Mouse (Mus musculus) heart, adult 2 months (tissue): Measurements from ENCODE around the gene Rmi2. TPM values are rescaled to one million over a fixed set of nuclear protein-coding genes. Genes with fewer than 3 reads are reported as not detected.
"Not testable (repeated sequence)": the region's sequence is repeated elsewhere in the genome, so short reads cannot be mapped to it uniquely, and the experiment has no call there.

ENCODE experiments used
- DNase-seq, 2 experiments: peaks; one replicate each; pipeline ENCODE4 v3.0.0; 2021
- H3K27ac ChIP-seq: fragments of 200-600 bp; 2 replicates; pipeline ENCODE4 v1.8.1; 2022
- H3K27me3 ChIP-seq: fragments of 200-500 bp; 2 replicates; pipeline ENCODE4 v1.6.1; 2012; ENCODE audit warnings: mild to moderate bottlenecking, low read length, inconsistent platforms, mixed read lengths; ENCODE audit not compliant: control insufficient read depth, insufficient read depth
- H3K36me3 ChIP-seq: fragments of 200-500 bp; 2 replicates; pipeline ENCODE4 v1.6.1; 2012; ENCODE audit warnings: low read length, inconsistent platforms; ENCODE audit not compliant: control insufficient read depth, insufficient read depth
- H3K4me1 ChIP-seq: fragments of 200-500 bp; 2 replicates; pipeline ENCODE4 v1.6.1; 2011; ENCODE audit warnings: low read length; ENCODE audit not compliant: control insufficient read depth, insufficient read depth
- H3K4me3 ChIP-seq: fragments of 200-600 bp; 2 replicates; pipeline ENCODE4 v1.8.1; 2022
- H3K79me2 ChIP-seq: fragments of 200-500 bp; replicated peaks from 2 replicates; pipeline ENCODE4 v1.6.1; 2012; ENCODE audit warnings: mild to moderate bottlenecking, inconsistent platforms, low read length, moderate library complexity, mixed read lengths; ENCODE audit not compliant: control insufficient read depth, insufficient read depth
- H3K9ac ChIP-seq: fragments of 200-500 bp; 2 replicates; pipeline ENCODE4 v1.6.1; 2012; ENCODE audit warnings: low read depth, mild to moderate bottlenecking, control low read depth, inconsistent platforms, low read length, mixed read lengths
- CTCF ChIP-seq: fragments of 200-600 bp; IDR thresholded peaks from 2 replicates; pipeline ENCODE4 v1.8.1; 2022; ENCODE audit warnings: antibody characterized with exemption, mild to moderate bottlenecking, moderate library complexity
- EP300 ChIP-seq: fragments of 200-500 bp; IDR thresholded peaks from 2 replicates; pipeline ENCODE4 v1.6.1; 2011; ENCODE audit warnings: low read depth, low read length, control low read depth; ENCODE audit not compliant: insufficient read depth
- POLR2A ChIP-seq: fragments of 200-500 bp; IDR thresholded peaks from 2 replicates; pipeline ENCODE4 v1.6.1; 2011; ENCODE audit warnings: mild to moderate bottlenecking, low read depth, low read length, control low read depth; ENCODE audit not compliant: insufficient read depth
- WGBS: fragments of 180-500 bp; shearing (Covaris S2); methylation state at CpG from one replicate; pipeline ENCODE4 v1.1.7; 2018; 5-methylcytosine and 5-hydroxymethylcytosine counted together
- intact Hi-C: fragments of 180-260 bp; cut with DNase I; formaldehyde crosslinking; loops from one replicate; pipeline ENCODE4 v1.15.1; 2025
- polyA plus RNA-seq: library from polyadenylated mRNA; depleted of rRNA; stranded (reverse); fragments of >200 nt; gene quantifications from 2 replicates; pipeline ENCODE4 v1.2.3, GENCODE M21; 2012
- total RNA-seq, 2 experiments: library from RNA; stranded (reverse); gene quantifications; 2 replicates each; pipeline ENCODE4 v1.2.3; 2021

The Rmi2 gene
- total and polyA plus RNA-seq, 3 experiments = 0.26 to 0.45 (median 0.30) TPM

DNA sequence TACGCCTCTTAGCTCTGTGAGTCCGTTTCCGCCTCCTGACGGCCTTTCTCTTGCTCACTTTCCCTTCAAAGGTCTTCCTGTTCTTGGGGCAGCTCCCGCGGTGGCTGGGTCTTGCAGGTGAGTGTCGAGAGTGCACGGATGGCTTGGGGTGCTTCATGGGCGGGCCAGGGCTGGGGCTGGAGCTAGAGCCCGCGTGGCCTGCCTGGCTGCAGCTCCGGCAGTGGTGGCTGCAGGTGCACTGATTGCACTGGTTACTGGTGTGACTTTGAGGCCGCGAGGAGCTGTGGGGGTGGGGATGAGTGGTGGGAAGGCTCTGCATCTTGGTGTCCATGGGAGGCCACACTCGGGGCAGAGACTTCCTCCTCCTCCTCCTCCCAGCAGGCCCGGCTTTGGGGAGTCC is 46.6 kb upstream of the Rmi2 start, which contains the start of gene Tnp2:
Gene Tnp2 (minus strand): TSS at position 390 of the 400 bp plus-strand sequence.
- no peak within 1 kb of the TSS for H3K27ac ChIP-seq
- DNase-seq = no peak
- no peaks in the 10 kb centered on the region for H3K79me2 ChIP-seq
- no peak within 1 kb of the TSS for H3K4me3 ChIP-seq
- TF ChIP-seq POLR2A = no peak
- no peak for TF ChIP-seq EP300
- no peak for TF ChIP-seq CTCF
- intact Hi-C loops = no loop called here
- no peaks in the 10 kb centered on the region for H3K36me3 ChIP-seq
- 73% methylated on average over 16 of the region's 16 CpGs for WGBS
- no peak within 1 kb of the TSS for H3K9ac ChIP-seq
- no peaks in the 10 kb centered on the region for H3K27me3 ChIP-seq
- peaks cover 10% of the 10 kb centered on the region for H3K4me1 ChIP-seq

DNA sequence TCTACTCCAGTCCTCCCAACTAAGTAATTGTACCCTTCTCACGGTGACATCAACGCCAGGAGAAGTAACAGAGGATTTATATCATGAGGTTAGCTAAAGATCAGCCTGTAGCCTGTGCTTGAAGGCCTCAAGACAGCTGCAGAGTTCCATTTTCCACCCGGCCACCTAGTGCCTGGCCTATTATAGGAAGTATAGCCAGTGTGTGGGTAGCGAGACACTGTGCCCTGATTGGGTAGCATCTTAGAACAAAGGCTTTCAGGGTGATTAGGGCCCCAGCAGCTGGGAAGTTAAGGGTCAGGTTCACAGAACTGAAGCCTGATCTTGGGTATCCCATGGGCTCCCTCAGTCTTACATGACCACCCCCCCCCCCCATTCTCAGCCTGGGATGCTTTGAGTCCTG is 46.0 kb upstream of the Rmi2 start:
- H3K4me1 ChIP-seq = peaks cover 10% of the 10 kb centered on the region
- no peaks in the 10 kb centered on the region for H3K36me3 ChIP-seq
- no peak for TF ChIP-seq EP300
- no peak for TF ChIP-seq CTCF
- no peak for TF ChIP-seq POLR2A
- H3K9ac ChIP-seq = no peak overlapping the region
- H3K4me3 ChIP-seq = no peak overlapping the region
- intact Hi-C loops = no loop called here
- H3K79me2 ChIP-seq = no peaks in the 10 kb centered on the region
- H3K27me3 ChIP-seq = no peaks in the 10 kb centered on the region
- WGBS = 86% methylated on average over 4 of the region's 4 CpGs
- no peak for DNase-seq
- no peak overlapping the region for H3K27ac ChIP-seq

DNA sequence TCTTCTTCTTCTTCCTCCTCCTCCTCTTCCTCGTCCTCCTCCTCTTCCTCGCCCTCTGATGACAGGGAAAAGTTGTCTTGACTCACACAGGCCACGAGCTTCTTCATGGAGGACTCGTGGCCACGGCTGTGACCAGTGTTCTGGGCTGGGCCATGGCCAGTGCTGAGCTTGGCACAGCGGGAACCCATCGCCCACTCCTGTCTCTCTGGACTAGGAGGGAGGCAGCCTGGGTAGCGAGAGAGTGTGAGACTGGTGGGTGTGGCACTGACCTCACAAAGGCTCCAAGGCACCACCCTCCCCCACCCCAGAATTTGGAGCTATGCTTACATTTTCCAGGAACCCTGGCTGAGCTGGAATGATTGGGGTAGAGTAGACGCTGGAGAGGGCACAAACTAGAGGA is 44.2 kb upstream of the Rmi2 start, which contains the start of gene Prm3:
Gene Prm3 (minus strand): TSS at position 213 of the 400 bp plus-strand sequence.
- WGBS = 80% methylated on average over 9 of the region's 9 CpGs
- Histone ChIP-seq H3K9ac (no peak within 1 kb of the TSS), H3K4me1 (peaks cover 10% of the 10 kb centered on the region), H3K79me2 (no peaks in the 10 kb centered on the region), H3K4me3 (no peak within 1 kb of the TSS), H3K36me3 (no peaks in the 10 kb centered on the region), H3K27me3 (no peaks in the 10 kb centered on the region), H3K27ac (no peak within 1 kb of the TSS)
- intact Hi-C loops = no loop called here
- no peak for DNase-seq
- TF ChIP-seq POLR2A (no peak), EP300 (no peak), CTCF (no peak)

DNA sequence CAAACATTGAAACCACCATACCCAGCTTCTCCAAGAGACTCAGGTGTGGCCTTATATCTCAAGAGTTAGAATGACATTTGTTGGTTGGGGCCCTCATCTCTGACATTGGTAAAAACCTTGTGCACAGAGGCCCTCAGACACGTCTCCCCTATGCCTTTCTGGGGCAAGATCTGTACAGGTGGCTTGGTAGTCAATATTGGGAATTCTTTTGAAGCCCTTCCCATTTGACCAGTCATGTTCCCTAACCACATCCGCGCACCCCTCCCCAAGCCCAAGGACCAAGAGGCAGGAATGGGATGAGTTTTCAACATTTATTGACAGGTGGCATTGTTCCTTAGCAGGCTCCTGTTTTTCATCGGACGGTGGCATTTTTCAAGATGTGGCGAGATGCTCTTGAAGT is 38.8 kb upstream of the Rmi2 start, which contains the start of gene Prm2:
Gene Prm2 (minus strand): TSS at position 101 of the 400 bp plus-strand sequence.
- H3K27ac ChIP-seq = no peak within 1 kb of the TSS
- H3K4me3 ChIP-seq = no peak within 1 kb of the TSS
- H3K4me1 ChIP-seq = no peaks in the 10 kb centered on the region
- H3K27me3 ChIP-seq = no peaks in the 10 kb centered on the region
- H3K36me3 ChIP-seq = no peaks in the 10 kb centered on the region
- DNase-seq = no peak
- H3K9ac ChIP-seq = no peak within 1 kb of the TSS
- intact Hi-C loops = no loop called here
- 83% methylated on average over 6 of the region's 6 CpGs for WGBS
- no peak for TF ChIP-seq CTCF
- no peaks in the 10 kb centered on the region for H3K79me2 ChIP-seq

DNA sequence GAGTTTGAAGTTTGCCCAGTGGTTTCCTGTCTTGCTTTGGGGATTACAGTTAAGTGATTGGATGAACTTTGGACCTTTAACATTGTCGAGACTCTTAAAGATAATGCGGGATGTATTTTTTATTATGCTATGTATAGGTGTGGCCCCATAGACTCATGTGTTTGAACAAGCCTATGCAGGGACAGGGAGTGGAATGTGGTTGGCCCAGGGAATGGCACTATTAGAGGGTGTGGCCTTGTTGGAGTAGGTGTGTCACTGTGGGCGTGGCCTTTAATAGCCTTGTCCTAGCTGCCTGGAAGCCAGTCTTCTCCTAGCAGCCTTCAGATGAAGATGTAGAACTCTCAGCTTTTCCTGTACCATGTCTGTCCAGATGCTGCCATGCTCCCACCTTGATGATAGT is 32.4 kb upstream of the Rmi2 start:
- H3K4me3 ChIP-seq, H3K4me1 ChIP-seq, H3K27ac ChIP-seq, intact Hi-C loops, DNase-seq, H3K9ac ChIP-seq, H3K36me3 ChIP-seq, H3K79me2 ChIP-seq, H3K27me3 ChIP-seq: not testable (repeated sequence)
- 77% methylated on average over 3 of the region's 3 CpGs for WGBS

DNA sequence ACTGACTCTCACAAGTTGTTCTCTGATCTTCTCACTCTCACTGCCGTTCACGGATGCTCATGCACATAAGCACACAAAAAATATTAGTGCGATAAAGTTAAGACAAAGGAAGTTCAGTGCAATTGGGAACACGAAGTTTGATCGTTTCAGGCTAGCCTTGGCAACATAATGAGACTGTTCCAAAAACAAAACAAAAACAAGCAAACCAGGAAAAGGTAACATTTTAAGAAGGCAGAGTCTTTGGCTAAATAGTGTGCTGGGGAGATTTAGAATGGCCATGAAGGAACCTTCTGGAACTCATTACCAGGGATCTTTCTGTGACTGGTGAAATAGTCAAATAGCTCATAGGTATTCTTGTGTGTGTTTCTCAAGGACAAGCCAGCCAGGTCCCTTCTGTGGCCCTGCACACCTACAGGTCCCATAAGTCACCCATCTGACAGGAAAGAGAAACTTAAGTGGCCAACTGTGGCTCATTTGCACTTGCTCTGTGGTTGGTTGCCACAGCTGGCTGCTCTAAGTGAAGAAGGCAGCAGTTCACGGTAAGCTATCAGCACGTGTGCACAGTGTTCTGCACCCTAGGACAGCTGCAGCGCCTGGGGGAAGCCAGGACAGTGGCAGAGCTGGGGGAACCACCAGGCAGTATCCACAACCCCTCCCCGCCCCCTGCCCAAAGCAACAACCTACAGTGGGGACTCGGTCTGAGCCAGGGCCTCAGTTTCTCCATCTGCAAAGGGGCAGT is 28.9 kb upstream of the Rmi2 start, which contains the start of gene Prm1:
Gene Prm1 (minus strand): TSS at position 51 of the 739 bp plus-strand sequence.
- Histone ChIP-seq H3K27ac (no peak within 1 kb of the TSS), H3K4me3 (no peak within 1 kb of the TSS), H3K9ac (no peak within 1 kb of the TSS), H3K4me1 (no peaks in the 10 kb centered on the region), H3K36me3 (no peaks in the 10 kb centered on the region), H3K27me3 (no peaks in the 10 kb centered on the region), H3K79me2 (no peaks in the 10 kb centered on the region)
- DNase-seq = no peak
- TF ChIP-seq EP300 (no peak), POLR2A (no peak), CTCF (no peak)
- 84% methylated on average over 10 of the region's 10 CpGs for WGBS
- intact Hi-C loops = no loop called here
